Mouse (Mus musculus): ENCODE measurements around the gene Stk10. TPM values are rescaled to one million over a fixed set of nuclear protein-coding genes. Genes with fewer than 3 reads are reported as not detected.
"Not testable (repeated sequence)": the region's sequence is repeated elsewhere in the genome, so short reads cannot be mapped to it uniquely, and the experiment has no call there.

The Stk10 gene
- total RNA-seq, 4 experiments from 2014 or later: 9.3 to 15.3 (median 12.2) TPM

DNA sequence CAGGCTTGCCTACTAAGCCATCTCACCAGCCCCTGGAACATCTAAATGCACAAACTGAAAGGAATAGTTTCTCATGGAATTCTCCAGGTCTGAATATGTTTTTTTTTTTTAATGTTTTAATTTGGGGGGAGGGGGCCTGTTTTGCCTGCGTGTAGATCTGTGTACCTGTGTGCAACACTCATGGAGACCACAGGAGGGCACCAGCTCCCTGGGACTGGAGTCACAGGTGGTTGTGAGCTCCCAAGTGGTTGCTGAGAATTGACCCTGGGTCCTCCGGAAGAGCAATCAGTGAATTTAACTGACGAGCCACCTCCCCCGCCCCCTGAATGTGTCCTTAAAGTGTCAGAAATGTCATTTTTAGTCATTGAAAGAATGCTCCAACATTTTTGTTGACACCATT is 61.0 kb downstream of the Stk10 start:
- DNase-seq (ENCODE audit: low spot score in 2 of 2): no peak

GRCm38 (mm10) chr11:32600371-32600770 is 67.3 kb downstream of the Stk10 start:
- DNase-seq (ENCODE audit: low spot score in 2 of 2): no peak

GRCm38 (mm10) chr11:32601528-32602323 is 68.6 kb downstream of the Stk10 start:
- DNase-seq (ENCODE audit: low spot score in 2 of 2): no peak

DNA sequence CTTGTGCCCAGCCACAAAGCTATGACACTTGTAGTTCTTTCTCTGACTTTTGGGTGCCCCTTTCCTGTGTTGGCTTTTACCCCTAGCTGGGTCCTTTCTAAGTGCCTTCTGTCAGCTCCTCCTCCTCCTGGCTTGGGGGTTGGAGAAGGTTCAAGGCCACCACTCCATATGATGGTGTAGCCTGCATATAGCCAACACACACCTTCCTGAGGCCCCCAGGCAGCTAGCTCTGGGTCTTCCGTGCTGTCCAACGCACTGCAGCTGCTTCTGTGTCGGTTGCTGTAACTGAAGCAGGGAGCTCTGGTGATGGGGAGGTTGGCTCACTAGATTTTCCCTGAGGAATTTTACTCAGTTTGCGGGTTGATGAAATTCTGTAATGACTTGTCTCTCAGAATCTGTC is 71.6 kb downstream of the Stk10 start:
- no peak for DNase-seq (ENCODE audit: low spot score in 2 of 2)

DNA sequence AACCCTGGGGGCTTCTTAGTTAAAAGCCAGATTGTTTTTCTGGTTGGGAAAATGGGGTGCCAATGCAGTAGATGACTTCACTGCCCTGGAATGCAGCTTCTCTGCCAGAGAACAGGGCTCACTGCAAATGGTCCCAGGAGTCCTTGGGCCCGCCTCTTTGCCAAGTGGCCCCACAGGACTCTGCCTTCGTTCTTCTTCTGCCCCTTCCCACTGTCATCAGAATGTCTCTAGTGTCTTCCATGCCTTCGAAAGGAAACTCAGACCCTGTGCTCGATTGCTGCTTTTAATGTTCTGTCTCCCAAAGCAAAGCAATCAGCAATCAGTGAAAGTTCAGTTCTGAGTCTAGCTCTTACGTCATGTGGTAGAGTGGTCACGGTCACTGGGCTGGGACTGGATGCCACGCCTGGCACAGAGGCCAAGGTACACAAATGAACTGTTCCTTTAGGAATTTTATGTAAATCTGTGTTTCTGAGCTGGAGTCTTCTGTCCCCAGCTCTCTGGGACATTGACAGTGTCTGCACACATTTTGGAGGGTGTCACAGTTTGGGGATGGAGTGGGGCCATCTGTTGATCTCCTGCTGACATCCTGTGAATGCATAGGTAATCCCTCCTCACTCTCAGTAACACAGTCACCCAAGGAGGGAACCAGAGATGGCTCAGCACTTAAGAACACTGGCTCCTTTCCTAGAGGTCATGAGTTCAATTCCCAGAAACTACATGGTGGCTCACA is 72.2 kb downstream of the Stk10 start:
- DNase-seq (ENCODE audit: low spot score in 2 of 2): no peak

- no peak for DNase-seq (ENCODE audit: low spot score in 2 of 2)
Measured at GRCm38 (mm10) chr11:32605907-32606306, 72.8 kb downstream of the Stk10 start.

- DNase-seq (ENCODE audit: low spot score in 2 of 2): no peak
Measured at GRCm38 (mm10) chr11:32607319-32607718, 74.2 kb downstream of the Stk10 start.

GRCm38 (mm10) chr11:32610616-32611015 is 77.5 kb downstream of the Stk10 start:
- no peak for DNase-seq (ENCODE audit: low spot score in 2 of 2)

DNA sequence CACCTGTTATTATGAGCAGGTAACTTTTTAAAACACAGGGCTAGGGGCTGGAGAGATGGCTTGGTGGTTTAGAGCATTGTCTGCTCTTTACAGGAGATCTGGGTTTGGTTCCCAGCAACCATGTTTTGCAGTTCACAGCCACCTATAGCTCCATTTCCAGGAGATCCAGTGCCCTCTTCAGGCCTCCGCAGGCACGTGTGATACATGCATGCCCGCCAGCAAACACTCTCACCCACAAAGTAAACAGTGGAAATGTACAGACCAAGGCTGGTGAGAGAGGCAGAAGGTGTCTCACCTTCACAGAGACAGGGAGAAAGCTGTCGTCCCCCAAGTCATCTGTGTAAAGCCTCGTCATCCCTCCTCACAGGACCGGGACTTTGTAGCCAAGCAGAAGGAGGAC is 79.2 kb downstream of the Stk10 start:
- DNase-seq (ENCODE audit: low spot score in 2 of 2): no peak

DNA sequence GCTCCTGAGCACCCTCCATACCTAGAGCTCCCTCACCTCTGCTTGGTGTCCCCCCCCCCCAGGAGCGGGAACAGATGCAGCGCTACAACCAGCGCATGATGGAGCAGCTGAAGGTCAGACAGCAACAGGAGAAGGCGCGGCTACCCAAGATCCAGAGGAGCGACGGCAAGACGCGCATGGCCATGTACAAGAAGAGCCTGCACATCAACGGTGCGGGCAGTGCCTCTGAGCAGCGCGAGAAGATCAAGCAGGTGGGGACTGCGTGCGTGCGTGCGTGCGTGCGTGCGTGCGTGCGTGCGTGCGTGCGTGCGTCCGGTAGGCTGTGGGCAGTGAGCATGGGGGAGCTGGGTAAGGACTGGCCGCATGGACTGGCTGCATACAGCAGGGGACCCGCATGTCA is 81.4 kb downstream of the Stk10 start:
- no peak for DNase-seq (ENCODE audit: low spot score in 2 of 2)

DNA sequence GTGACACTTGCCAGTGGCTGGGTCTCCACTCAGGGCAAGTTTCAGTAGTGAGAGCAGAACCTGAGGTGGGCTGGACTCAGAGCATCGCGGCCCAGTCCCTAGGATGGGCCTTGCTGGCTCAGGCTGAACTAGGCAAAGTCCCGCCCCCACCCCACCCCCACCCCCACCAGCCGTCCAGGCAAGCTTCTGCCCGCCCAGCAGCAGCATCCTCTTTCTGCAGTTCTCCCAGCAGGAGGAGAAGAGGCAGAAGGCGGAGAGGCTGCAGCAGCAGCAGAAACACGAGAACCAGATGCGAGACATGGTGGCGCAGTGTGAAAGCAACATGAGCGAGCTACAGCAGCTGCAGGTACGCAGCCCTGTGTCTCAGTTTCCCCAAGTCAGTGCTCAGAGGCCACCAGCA is 82.5 kb downstream of the Stk10 start:
- DNase-seq (ENCODE audit: low spot score in 2 of 2): no peak

DNA sequence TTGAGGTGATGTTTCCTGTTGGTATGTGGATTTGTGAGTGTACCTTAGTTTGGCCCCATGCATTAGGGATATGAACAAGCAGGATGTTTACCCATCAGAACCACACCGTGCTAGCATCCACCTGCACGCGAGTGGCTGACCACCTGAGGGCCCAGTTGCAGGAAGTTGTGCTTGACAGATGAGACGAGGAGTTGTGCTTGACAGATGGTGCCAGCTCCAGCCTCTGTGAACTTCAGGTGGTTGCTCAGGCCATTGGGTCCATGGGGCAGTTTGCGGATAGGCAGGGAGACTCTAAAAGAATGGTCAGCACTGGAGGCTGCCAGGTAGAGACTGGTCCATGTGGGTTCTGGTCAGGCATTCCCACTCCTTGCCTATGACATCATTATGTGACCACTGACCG is 83.0 kb downstream of the Stk10 start:
- DNase-seq (ENCODE audit: low spot score in 2 of 2): no peak

GRCm38 (mm10) chr11:32618036-32618435 is 84.9 kb downstream of the Stk10 start:
- DNase-seq (ENCODE audit: low spot score in 2 of 2): no peak

DNA sequence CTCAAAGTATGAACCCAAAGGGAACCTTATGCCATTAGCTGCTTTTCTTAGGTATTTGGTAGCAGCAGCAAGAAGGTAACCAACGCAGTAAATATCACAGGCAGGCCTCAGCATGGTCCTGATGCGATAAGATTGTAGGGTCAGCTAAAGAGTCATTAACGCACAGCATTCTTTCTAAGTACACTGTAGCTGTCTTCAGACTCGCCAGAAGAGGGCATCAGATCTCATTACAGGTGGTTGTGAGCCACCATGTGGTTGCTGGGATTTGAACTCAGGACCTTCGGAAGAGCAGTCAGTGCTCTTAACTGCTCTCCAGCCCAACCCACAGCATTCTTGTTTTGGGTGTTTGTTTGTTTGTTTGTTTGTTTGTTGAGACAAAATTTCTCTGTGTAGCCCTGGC is 85.5 kb downstream of the Stk10 start:
- DNase-seq (ENCODE audit: low spot score in 2 of 2): not testable (repeated sequence)

DNA sequence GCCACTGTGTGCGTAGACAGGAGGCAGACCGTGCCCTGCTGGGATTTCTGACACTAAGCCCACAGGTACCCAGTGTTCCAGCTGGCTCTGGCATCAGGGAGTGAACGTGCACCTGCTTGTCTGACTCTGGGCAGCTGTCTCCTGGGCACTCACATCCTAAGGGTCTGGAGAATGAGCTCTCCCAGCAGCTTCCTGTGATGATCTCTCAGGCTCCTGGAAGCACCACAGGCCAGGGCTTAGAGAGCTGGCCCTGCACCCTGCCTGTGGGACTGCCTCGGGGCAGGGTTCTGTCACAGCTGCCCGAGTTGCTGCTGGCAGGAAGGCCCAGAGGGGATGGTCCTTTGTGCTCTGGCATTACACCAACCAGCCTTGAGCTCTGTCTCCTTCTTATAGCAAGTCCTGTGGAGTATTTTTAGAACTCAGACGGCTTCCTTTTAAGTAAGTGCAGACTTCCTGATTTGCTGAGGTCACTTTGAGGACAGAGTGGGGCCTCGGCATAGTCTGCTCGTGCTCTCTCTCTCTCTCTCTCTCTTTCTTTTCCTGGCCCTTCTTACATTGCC is 86.2 kb downstream of the Stk10 start:
- DNase-seq (ENCODE audit: low spot score in 2 of 2): no peak

DNA sequence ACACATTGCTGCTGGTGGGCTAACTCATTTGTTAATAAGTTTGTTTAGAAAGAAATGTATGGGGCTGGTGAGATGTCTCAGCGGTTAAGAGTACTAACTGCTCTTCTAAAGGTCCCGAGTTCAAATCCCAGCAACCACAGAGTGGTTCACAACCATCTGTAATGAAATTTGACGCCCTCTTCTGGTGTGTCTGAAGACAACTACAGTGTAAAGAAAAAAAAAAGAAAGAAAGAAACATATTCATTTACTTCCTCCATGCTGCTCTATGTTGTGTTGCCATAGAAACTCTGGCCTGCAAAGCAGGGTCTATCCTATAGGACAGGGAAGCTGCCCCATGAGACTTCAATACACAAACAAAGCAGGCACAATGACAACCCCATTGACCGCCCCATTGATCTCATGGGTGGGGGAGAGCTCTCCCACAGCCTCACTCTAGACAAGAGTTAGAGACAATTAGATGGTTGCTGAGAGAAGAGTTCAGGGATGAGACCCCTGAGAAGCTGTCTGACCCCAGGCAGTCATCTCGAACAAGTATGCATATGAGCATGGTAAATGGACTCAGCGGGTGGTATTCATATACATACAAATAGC is 86.9 kb downstream of the Stk10 start:
- no peak for DNase-seq (ENCODE audit: low spot score in 2 of 2)

DNA sequence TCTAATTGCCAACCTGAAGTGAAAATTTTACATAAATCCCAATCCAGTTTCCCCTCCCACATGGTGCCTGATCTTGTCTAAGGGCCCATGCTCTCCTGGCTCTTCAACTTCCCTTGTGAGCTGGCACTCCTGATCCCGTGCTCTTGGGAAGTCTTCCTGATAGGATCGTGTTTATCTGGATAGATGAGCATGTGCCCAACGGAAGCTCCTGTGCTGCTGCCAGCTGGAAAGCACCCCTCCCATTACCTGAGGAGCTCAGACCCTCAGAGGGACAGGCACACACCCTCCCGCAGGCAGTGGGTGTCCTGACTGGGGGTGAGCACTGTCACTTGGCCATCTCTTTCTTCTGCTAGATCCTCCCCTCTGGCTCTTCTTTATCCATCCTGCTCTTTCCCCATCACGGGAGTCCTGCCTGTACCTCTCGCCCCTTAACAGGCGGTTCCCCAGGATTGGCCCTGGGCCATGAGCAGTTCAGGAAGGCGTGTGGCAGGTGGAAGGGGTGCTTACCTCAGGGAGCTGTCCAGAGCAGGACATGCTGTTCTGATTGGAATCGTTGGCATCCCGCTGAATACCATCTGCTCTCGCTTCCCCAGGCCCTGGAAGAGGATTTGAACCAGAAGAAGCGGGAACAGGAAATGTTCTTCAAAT is 88.8 kb downstream of the Stk10 start:
- DNase-seq (ENCODE audit: low spot score in 2 of 2): no peak

DNA sequence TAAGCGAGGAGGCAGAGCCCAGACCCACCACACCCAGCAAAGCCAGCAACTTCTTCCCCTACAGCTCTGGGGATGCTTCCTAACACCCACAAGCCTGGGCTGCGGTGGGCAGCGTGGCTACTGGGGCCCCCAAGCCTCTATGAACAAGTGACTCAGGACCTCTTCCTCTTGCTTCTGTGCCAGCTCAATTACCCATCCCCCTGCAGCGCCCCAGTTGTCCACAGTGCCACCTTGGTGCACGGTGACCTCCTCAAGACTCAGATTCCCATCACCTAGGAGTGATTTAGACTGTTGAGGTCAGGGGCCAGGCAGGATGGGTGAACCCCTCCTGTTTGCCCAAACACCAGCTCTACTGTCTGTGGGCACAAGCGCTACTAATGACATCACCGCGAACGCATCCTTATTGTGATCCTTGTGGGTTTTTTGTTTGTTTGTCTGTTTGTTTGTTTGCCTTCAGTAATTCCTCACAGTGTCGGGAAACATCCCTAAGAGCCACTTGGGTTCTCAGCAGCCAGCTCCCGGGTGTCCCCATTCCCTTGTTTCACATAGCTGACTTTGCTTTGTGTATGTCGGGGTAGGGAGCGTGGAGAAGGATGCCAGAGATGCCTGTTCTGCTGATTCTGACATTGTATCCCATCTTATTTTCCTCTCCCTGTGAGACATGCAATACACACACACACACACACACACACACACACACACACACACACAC is 89.5 kb downstream of the Stk10 start:
- DNase-seq (ENCODE audit: low spot score in 2 of 2): no peak

GRCm38 (mm10) chr11:32623236-32623635 is 90.1 kb downstream of the Stk10 start:
- peak; percentile 56 to 67 for DNase-seq (ENCODE audit: low spot score in 2 of 2)

DNA sequence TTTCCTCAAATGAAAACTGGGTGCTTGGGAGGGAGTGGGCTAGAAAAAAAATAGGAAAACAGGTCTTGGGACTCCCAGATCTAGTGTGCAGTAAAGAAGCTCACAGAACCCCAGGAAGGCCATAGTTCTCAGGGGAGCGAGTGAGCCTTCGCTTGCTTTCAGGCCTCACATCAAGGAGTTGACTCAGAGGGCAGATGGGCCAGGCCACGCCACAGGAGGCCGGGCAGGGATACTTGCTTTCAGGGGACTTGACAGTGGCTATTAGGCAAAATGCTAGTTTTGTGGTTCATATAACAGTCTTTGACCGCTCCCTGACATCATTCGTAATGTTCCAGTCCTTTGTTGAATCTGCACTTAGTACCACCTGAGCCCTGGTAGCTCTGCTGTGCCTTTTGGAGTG is 90.8 kb downstream of the Stk10 start:
- DNase-seq (ENCODE audit: low spot score in 2 of 2): no peak

GRCm38 (mm10) chr11:32625677-32626076 is 92.6 kb downstream of the Stk10 start:
- DNase-seq (ENCODE audit: low spot score in 2 of 2): peak in 1 of 2 experiments; percentile 62

Data from layer of hippocampus, adult 8-10 months (tissue).